Mouse (Mus musculus): ENCODE measurements around the gene Il1f9. TPM values are rescaled to one million over a fixed set of nuclear protein-coding genes. Genes with fewer than 3 reads are reported as not detected.

Il1f9 gene
- not detected in 2 replicates for polyA plus RNA-seq (2012; rRNA removed; ENCODE audit: low replicate concordance)

GRCm38 (mm10) chr2:24186176-24186575, at the start of gene Il1f9:
TSS of gene Il1f9 (plus strand) at chr2:24186476.

GRCm38 (mm10) chr2:24152861-24153260, 33.4 kb upstream of the Il1f9 start, which contains the start of gene Il1f8:
TSS of gene Il1f8 (plus strand) at chr2:24153161.

GRCm38 (mm10) chr2:24215118-24215517, 28.8 kb downstream of the Il1f9 start, which contains the start of gene Il1f6:
TSS of gene Il1f6 (plus strand) at chr2:24215418.

Other genes with a start within 250 kb of the Il1f9 start
- gene Hnmt, start 137.1 kb upstream of the Il1f9 start, polyA plus RNA-seq (2012; rRNA removed; ENCODE audit: low replicate concordance): 0.21 TPM in 1 of 2 replicates, not detected in the other
- gene Tbpl2, start 89.9 kb upstream of the Il1f9 start, polyA plus RNA-seq (2012; rRNA removed; ENCODE audit: low replicate concordance): not detected in 2 replicates
- not detected in 2 replicates for gene Il1f8, start 33.3 kb upstream of the Il1f9 start, polyA plus RNA-seq (2012; rRNA removed; ENCODE audit: low replicate concordance)
- not detected in 2 replicates for gene Il1f6, start 28.9 kb downstream of the Il1f9 start, polyA plus RNA-seq (2012; rRNA removed; ENCODE audit: low replicate concordance)
- not detected in 2 replicates for gene Il1f5, start 90.5 kb downstream of the Il1f9 start, polyA plus RNA-seq (2012; rRNA removed; ENCODE audit: low replicate concordance)
- not detected in 2 replicates for gene Il1f10, start 104.7 kb downstream of the Il1f9 start, polyA plus RNA-seq (2012; rRNA removed; ENCODE audit: low replicate concordance)
- gene Il1rn, start 150.4 kb downstream of the Il1f9 start, polyA plus RNA-seq (2012; rRNA removed; ENCODE audit: low replicate concordance): 0.99 and 1.4 TPM in 2 replicates
- 11.8 and 14.1 TPM in 2 replicates for gene Psd4, start 181.1 kb downstream of the Il1f9 start, polyA plus RNA-seq (2012; rRNA removed; ENCODE audit: low replicate concordance)